Mouse (Mus musculus) midbrain, embryonic 11.5 days (tissue): Measurements from ENCODE around the gene Meis2. TPM values are rescaled to one million over a fixed set of nuclear protein-coding genes. Genes with fewer than 3 reads are reported as not detected.

Source experiments
- ATAC-seq: fragments of 200-750 bp; cut with Nextera tagmentation; 2 replicates; pipeline ENCODE4 v1.8.0; 2017; ENCODE audit warnings: moderate TSS enrichment, moderate library complexity; ENCODE audit not compliant: low FRiP score
- DNase-seq: peaks from one replicate; pipeline ENCODE4 v3.0.0; 2015; ENCODE audit warnings: low spot score; ENCODE audit errors: missing footprints
- H3K27ac ChIP-seq: fragments of 300-500 bp; sonication (generic); 2 replicates; pipeline ENCODE4 v1.5.1; 2014; ENCODE audit warnings: low read depth, low read length
- H3K27me3 ChIP-seq: fragments of 300-500 bp; sonication (generic); 2 replicates; pipeline ENCODE4 v1.6.1; 2014; ENCODE audit warnings: mild to moderate bottlenecking, low read length, moderate library complexity, mixed read lengths; ENCODE audit not compliant: control insufficient read depth, insufficient read depth
- H3K36me3 ChIP-seq: fragments of 300-500 bp; sonication (generic); 2 replicates; pipeline ENCODE4 v1.6.1; 2014; ENCODE audit warnings: mild to moderate bottlenecking, low read length, moderate library complexity, mixed read lengths; ENCODE audit not compliant: control insufficient read depth, insufficient read depth
- H3K4me1 ChIP-seq: fragments of 300-500 bp; sonication (generic); 2 replicates; pipeline ENCODE4 v1.6.1; 2014; ENCODE audit warnings: low read length; ENCODE audit not compliant: control insufficient read depth, insufficient read depth
- H3K4me2 ChIP-seq: fragments of 300-500 bp; sonication (generic); 2 replicates; pipeline ENCODE4 v1.6.1; 2014; ENCODE audit warnings: mild to moderate bottlenecking, moderate library complexity
- H3K4me3 ChIP-seq: fragments of 300-500 bp; sonication (generic); 2 replicates; pipeline ENCODE4 v1.5.1; 2014; ENCODE audit warnings: low read depth, low read length
- H3K9ac ChIP-seq: fragments of 300-500 bp; sonication (generic); 2 replicates; pipeline ENCODE4 v1.6.1; 2014; ENCODE audit warnings: low read length
- H3K9me3 ChIP-seq: fragments of 300-500 bp; sonication (generic); 2 replicates; pipeline ENCODE4 v1.6.1; 2016; ENCODE audit warnings: low read length; ENCODE audit not compliant: control insufficient read depth
- WGBS: fragments of 180-500 bp; shearing (Covaris S2); extraction: QIAGEN DNeasy Blood & Tissue Kit; methylation state at CpG from one replicate; pipeline ENCODE4 v1.1.7; 2014; 5-methylcytosine and 5-hydroxymethylcytosine counted together
- polyA plus RNA-seq: library from polyadenylated mRNA; unstranded; fragments of >200 nt; fragmentation: Nextera tagmentation; extraction: Ambion mirVana; gene quantifications from 2 replicates; pipeline ENCODE4 v1.2.1, GENCODE M21; 2014

The Meis2 gene
- polyA plus RNA-seq, 1 experiment from 2014 or later, result 52.2 TPM

GRCm38 (mm10) chr2:116070614-116071425, 5.2 kb upstream of the Meis2 start:
- peak overlapping the region; percentile 81 for H3K4me2 ChIP-seq
- no peak overlapping the region for H3K27ac ChIP-seq
- no peaks in the 10 kb centered on the region for H3K36me3 ChIP-seq
- WGBS, result 5% methylated on average over 10 of the region's 10 CpGs
- ATAC-seq (no peak), DNase-seq (peak; percentile 90)
- H3K9ac ChIP-seq, result peak overlapping the region; percentile 61
- H3K4me1 ChIP-seq, result peaks cover 14% of the 10 kb centered on the region
- H3K27me3 ChIP-seq, result peaks cover 38% of the 10 kb centered on the region
- H3K9me3 ChIP-seq, result no peaks in the 10 kb centered on the region
- H3K4me3 ChIP-seq, result peak overlapping the region; percentile 81

GRCm38 (mm10) chr2:116069451-116070225, 4.0 kb upstream of the Meis2 start:
- peak overlapping the region; percentile 81 for H3K4me3 ChIP-seq
- DNase-seq, result peak; percentile 92
- H3K4me1 ChIP-seq, result peaks cover 10% of the 10 kb centered on the region
- peaks cover 34% of the 10 kb centered on the region for H3K27me3 ChIP-seq
- H3K36me3 ChIP-seq, result no peaks in the 10 kb centered on the region
- no peaks in the 10 kb centered on the region for H3K9me3 ChIP-seq
- H3K4me2 ChIP-seq, result peak overlapping the region; percentile 81
- no peak for ATAC-seq
- H3K9ac ChIP-seq, result peak overlapping the region; percentile 81
- WGBS, result 1% methylated on average over 8 of the region's 8 CpGs
- H3K27ac ChIP-seq, result peak overlapping the region; percentile 44

GRCm38 (mm10) chr2:116068901-116069300, 3.3 kb upstream of the Meis2 start:
- Histone ChIP-seq H3K36me3 (no peaks in the 10 kb centered on the region), H3K9ac (peak overlapping the region; percentile 81), H3K4me3 (peak overlapping the region; percentile 81), H3K9me3 (no peaks in the 10 kb centered on the region), H3K27ac (peak overlapping the region; percentile 44), H3K27me3 (peaks cover 31% of the 10 kb centered on the region), H3K4me1 (peaks cover 9% of the 10 kb centered on the region), H3K4me2 (peak overlapping the region; percentile 81)
- DNase-seq (peak; percentile 93), ATAC-seq (no peak)
- 5% methylated on average over 7 of the region's 7 CpGs for WGBS

- H3K27ac ChIP-seq, result peak overlapping the region; percentile 26; the same call in 1 of the 2 replicates
- peak overlapping the region; percentile 81 for H3K9ac ChIP-seq
- 1% methylated on average over 11 of the region's 11 CpGs for WGBS
- H3K36me3 ChIP-seq, result no peaks in the 10 kb centered on the region
- peak overlapping the region; percentile 81 for H3K4me3 ChIP-seq
- no peak for ATAC-seq
- no peaks in the 10 kb centered on the region for H3K9me3 ChIP-seq
- peak; percentile 92 for DNase-seq
- H3K4me2 ChIP-seq, result peak overlapping the region; percentile 81
- H3K27me3 ChIP-seq, result peaks cover 27% of the 10 kb centered on the region
- peaks cover 9% of the 10 kb centered on the region for H3K4me1 ChIP-seq
These were observed 2.8 kb upstream of the Meis2 start for GRCm38 (mm10) chr2:116068461-116068860.

- H3K9me3 ChIP-seq, result no peaks in the 10 kb centered on the region
- WGBS, result under 1% methylated on average over 15 of the region's 15 CpGs
- peaks cover 11% of the 10 kb centered on the region for H3K4me1 ChIP-seq
- peaks cover 22% of the 10 kb centered on the region for H3K27me3 ChIP-seq
- peak overlapping the region; percentile 81 for H3K9ac ChIP-seq
- peak overlapping the region; percentile 81 for H3K4me2 ChIP-seq
- DNase-seq, result peak; percentile 95
- H3K4me3 ChIP-seq, result peak overlapping the region; percentile 81
- ATAC-seq, result no peak
- H3K27ac ChIP-seq, result peak overlapping the region; percentile 86
- H3K36me3 ChIP-seq, result no peaks in the 10 kb centered on the region
These were observed 2.1 kb upstream of the Meis2 start for GRCm38 (mm10) chr2:116067711-116068110.

GRCm38 (mm10) chr2:116067065-116067497, 1.4 kb upstream of the Meis2 start:
- Histone ChIP-seq H3K9me3 (no peaks in the 10 kb centered on the region), H3K9ac (peak overlapping the region; percentile 81), H3K4me3 (peak overlapping the region; percentile 81), H3K36me3 (no peaks in the 10 kb centered on the region), H3K4me1 (peaks cover 11% of the 10 kb centered on the region), H3K27ac (peak overlapping the region; percentile 86), H3K27me3 (peaks cover 16% of the 10 kb centered on the region), H3K4me2 (peak overlapping the region; percentile 81)
- DNase-seq (peak; percentile 97), ATAC-seq (peak; percentile 74)
- WGBS, result under 1% methylated on average over 26 of the region's 27 CpGs

GRCm38 (mm10) chr2:116066057-116066941, 660 bp upstream of the Meis2 start:
- WGBS, result under 1% methylated on average over 36 of the region's 36 CpGs
- H3K27me3 ChIP-seq, result peaks cover 12% of the 10 kb centered on the region
- H3K4me1 ChIP-seq, result peaks cover 9% of the 10 kb centered on the region
- ATAC-seq, result peak; percentile 19
- H3K36me3 ChIP-seq, result no peaks in the 10 kb centered on the region
- peak overlapping the region; percentile 86 for H3K27ac ChIP-seq
- peak overlapping the region; percentile 81 for H3K4me3 ChIP-seq
- peak; percentile 97 for DNase-seq
- peak overlapping the region; percentile 81 for H3K4me2 ChIP-seq
- peak overlapping the region; percentile 81 for H3K9ac ChIP-seq
- H3K9me3 ChIP-seq, result no peaks in the 10 kb centered on the region

GRCm38 (mm10) chr2:116065057-116065456, 582 bp downstream of the Meis2 start:
- WGBS, result under 1% methylated on average over 10 of the region's 10 CpGs
- H3K4me1 ChIP-seq, result peaks cover 14% of the 10 kb centered on the region

More at GRCm38 (mm10) chr2:116065057-116065456, 582 bp downstream of the Meis2 start:
- H3K27ac ChIP-seq, result peak overlapping the region; percentile 91
- peaks cover 9% of the 10 kb centered on the region; the same call in 1 of the 2 replicates for H3K27me3 ChIP-seq
- peak overlapping the region; percentile 81 for H3K4me2 ChIP-seq
- no peaks in the 10 kb centered on the region for H3K36me3 ChIP-seq
- no peak for DNase-seq
- H3K9me3 ChIP-seq, result no peaks in the 10 kb centered on the region
- H3K9ac ChIP-seq, result peak overlapping the region; percentile 96
- ATAC-seq, result no peak
- H3K4me3 ChIP-seq, result peak overlapping the region; percentile 81
